Mouse (Mus musculus) ES-Bruce4 (cell line): ENCODE data around the gene Mettl17.

Source experiments
- CTCF ChIP-seq: IDR thresholded peaks from one replicate; pipeline ENCODE4 v1.8.1; 2011; ENCODE audit warnings: low read depth, low read length
- POLR2A ChIP-seq: IDR thresholded peaks from one replicate; pipeline ENCODE4 v1.8.1; 2011; ENCODE audit warnings: low read length; ENCODE audit not compliant: insufficient read depth

DNA sequence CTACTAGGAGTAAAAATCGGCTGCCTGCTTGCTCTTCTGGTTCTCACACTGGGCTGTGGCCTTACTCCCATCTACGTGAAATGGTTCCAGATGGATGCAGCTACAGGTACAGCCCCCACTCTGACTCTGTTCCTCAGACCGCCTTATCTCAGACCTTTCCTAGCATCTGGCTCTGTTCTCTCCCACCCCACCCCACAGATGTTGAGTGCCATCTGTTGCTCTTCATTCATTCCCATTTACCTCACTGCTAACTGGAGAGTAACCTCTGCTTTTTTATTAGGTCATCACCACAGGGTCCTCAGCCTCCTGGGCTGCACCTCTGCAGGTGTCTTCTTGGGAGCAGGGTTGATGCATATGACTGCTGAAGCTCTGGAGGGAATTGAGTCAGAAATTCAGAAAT is 9.2 kb downstream of the Mettl17 start:
- TF ChIP-seq POLR2A = no peak
- no peak for TF ChIP-seq CTCF
